Mouse (Mus musculus) ES-E14 (cell line): Measurements from ENCODE around the gene Naga. TPM values are rescaled to one million over a fixed set of nuclear protein-coding genes. Genes with fewer than 3 reads are reported as not detected.

Source experiments
- DNase-seq: peaks from one replicate; pipeline ENCODE4 v3.0.0-alpha.2; 2013; ENCODE audit warnings: low read depth, low spot score
- H3K27ac ChIP-seq: 2 replicates; pipeline ENCODE4 v1.5.1; 2012; ENCODE audit warnings: low read depth, mild to moderate bottlenecking, low read length, moderate library complexity, mixed read lengths; ENCODE audit not compliant: poor library complexity, insufficient read depth, severe bottlenecking
- H3K36me3 ChIP-seq: 2 replicates; pipeline ENCODE4 v1.6.1; 2012; ENCODE audit warnings: mild to moderate bottlenecking, low read length, moderate library complexity, mixed read lengths; ENCODE audit not compliant: control insufficient read depth, poor library complexity, insufficient read depth, severe bottlenecking
- H3K4me1 ChIP-seq, 2 experiments: fragments of 150-350 bp in 1 of 2; sonication (generic) in 1 of 2; 2 replicates each; pipeline ENCODE4 v1.6.1; 2012; ENCODE audit warnings: low read length in 2 of 2, mild to moderate bottlenecking in 1 of 2, mixed read lengths in 1 of 2; ENCODE audit not compliant: control insufficient read depth in 2 of 2, insufficient read depth in 2 of 2, poor library complexity in 1 of 2
- H3K4me3 ChIP-seq, 2 experiments: fragments of 150-350 bp in 1 of 2; sonication (generic) in 1 of 2; 2 replicates each; pipeline ENCODE4 v1.5.1; 2012; ENCODE audit warnings: low read length in 2 of 2, low read depth in 1 of 2, mild to moderate bottlenecking in 1 of 2, mixed read lengths in 1 of 2; ENCODE audit not compliant: insufficient read depth in 1 of 2, poor library complexity in 1 of 2, severe bottlenecking in 1 of 2
- H3K9ac ChIP-seq: 2 replicates; pipeline ENCODE4 v1.6.1; 2012; ENCODE audit warnings: low read depth, mild to moderate bottlenecking, low read length, mixed read lengths; ENCODE audit not compliant: poor library complexity, insufficient read depth, severe bottlenecking
- H3K9me3 ChIP-seq: fragments of 150-350 bp; sonication (generic); 2 replicates; pipeline ENCODE4 v1.6.1; 2012; ENCODE audit warnings: low read depth, mild to moderate bottlenecking, low read length; ENCODE audit not compliant: control insufficient read depth, insufficient read depth
- CHD2 ChIP-seq: IDR thresholded peaks from 2 replicates; pipeline ENCODE4 v1.6.1; 2014; ENCODE audit warnings: mild to moderate bottlenecking, low read depth, low read length, inconsistent platforms
- HCFC1 ChIP-seq: IDR thresholded peaks from 2 replicates; pipeline ENCODE4 v1.6.1; 2012; ENCODE audit warnings: low read length, inconsistent platforms, borderline replicate concordance; ENCODE audit not compliant: insufficient read depth
- MAFK ChIP-seq: IDR thresholded peaks from 2 replicates; pipeline ENCODE4 v1.6.1; 2014; ENCODE audit warnings: mild to moderate bottlenecking, low read depth, low read length, inconsistent platforms; ENCODE audit not compliant: insufficient read depth
- ZC3H11A ChIP-seq: IDR thresholded peaks from 2 replicates; pipeline ENCODE4 v1.6.1; 2012; ENCODE audit warnings: low read depth, mild to moderate bottlenecking, inconsistent platforms, low read length, borderline replicate concordance
- ZNF384 ChIP-seq: IDR thresholded peaks from 2 replicates; pipeline ENCODE4 v1.6.1; 2012; ENCODE audit warnings: low read depth, low read length, inconsistent platforms
- in situ Hi-C, 2 experiments: fragments of 600-800 bp; cut with MboI; formaldehyde crosslinking; loops; one replicate each; pipeline ENCODE4 v1.15.1; 2025; ENCODE audit warnings: low sequenced_read_pairs in 2 of 2, inconsistent platforms in 1 of 2; ENCODE audit not compliant: unreplicated experiment in 2 of 2
- total RNA-seq: library from RNA; depleted of rRNA; stranded (reverse); fragments of 300-350 nt; gene quantifications from 2 replicates; pipeline ENCODE4 v1.2.3, GENCODE M21; 2012

The Naga gene
- total RNA-seq, 1 experiment = 17.6 TPM

DNA sequence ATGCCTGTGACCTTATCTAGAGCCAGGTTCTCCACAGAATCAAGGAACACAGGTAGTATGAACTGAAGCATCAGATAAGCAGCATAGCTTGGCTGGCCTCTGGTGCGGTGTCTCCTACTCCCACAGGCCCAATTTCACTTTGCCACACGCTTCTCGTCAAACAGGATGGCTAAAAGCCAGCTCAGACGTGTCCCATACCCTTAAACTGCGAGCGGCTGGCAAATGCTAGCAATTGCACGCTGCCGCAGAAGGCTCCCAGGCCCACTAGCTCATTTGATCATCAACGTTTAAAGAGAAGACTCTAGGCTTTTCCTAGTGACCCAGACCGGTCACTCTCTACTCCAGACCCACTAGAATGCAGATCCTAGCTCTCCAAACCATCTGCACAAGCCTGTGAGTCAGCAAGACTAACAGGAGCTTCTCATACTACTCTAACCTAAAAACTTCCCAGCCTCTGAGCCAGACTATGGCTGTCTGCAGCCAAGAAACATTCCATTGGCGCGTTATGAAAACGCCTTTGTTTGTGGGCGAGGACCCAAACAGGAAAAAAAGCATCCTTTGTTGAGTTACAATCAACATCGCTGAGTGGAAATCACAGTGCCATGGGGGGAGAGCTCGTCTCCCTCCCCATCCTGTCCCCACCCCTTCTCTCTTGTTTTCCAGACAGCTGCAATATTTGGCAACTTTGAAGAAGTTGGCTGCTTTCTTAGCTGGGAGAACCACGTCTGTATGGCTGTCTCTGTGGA is 37.8 kb upstream of the Naga start:
- H3K4me3 ChIP-seq = no peak overlapping the region
- no peaks in the 10 kb centered on the region for H3K36me3 ChIP-seq
- peaks cover 0 to 2% of the 10 kb centered on the region in 2 experiments; a peak in 1 of 4 replicates for H3K4me1 ChIP-seq
- no peak overlapping the region for H3K9ac ChIP-seq
- DNase-seq = no peak
- TF ChIP-seq ZC3H11A (no peak), HCFC1 (no peak), CHD2 (no peak)
- H3K27ac ChIP-seq = no peak overlapping the region
- in situ Hi-C loops = no loop called here
- no peaks in the 10 kb centered on the region for H3K9me3 ChIP-seq

- no peak overlapping the region for H3K9ac ChIP-seq
- H3K36me3 ChIP-seq = no peaks in the 10 kb centered on the region
- H3K4me3 ChIP-seq = no peak overlapping the region
- no peak overlapping the region for H3K27ac ChIP-seq
- in situ Hi-C loops = no loop called here
- H3K9me3 ChIP-seq = no peaks in the 10 kb centered on the region
- peaks cover 0 to 2% of the 10 kb centered on the region in 2 experiments; a peak in 1 of 4 replicates for H3K4me1 ChIP-seq
- DNase-seq = no peak
- TF ChIP-seq ZNF384 (no peak), HCFC1 (no peak), ZC3H11A (no peak)
Observed at GRCm38 (mm10) chr15:82375855-82376254, 37.1 kb upstream of the Naga start.

DNA sequence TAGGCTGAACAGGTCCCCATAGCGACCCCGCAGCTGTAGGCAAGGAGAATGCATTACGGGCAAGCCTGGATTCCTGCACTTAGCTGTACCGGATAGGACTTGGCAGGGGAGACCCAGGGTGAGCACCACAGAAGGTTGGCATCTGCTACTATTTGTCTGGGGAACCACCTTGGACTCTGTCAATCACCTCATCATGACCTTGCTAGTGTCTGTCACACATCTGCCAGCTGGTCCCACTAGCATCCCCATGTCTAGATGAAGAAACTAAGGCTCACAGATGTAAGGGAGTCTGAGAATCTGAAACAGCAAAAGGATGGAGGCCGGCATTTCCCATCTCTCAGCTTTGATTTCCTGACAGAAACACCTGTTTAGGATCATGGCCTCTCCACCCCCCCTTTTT is 35.7 kb upstream of the Naga start:
- H3K36me3 ChIP-seq = no peaks in the 10 kb centered on the region
- H3K9me3 ChIP-seq = no peaks in the 10 kb centered on the region
- H3K4me3 ChIP-seq = no peak overlapping the region
- DNase-seq = no peak
- in situ Hi-C loops = no loop called here
- TF ChIP-seq MAFK (no peak), ZC3H11A (no peak)
- H3K27ac ChIP-seq = no peak overlapping the region
- H3K9ac ChIP-seq = no peak overlapping the region
- H3K4me1 ChIP-seq = no peaks in the 10 kb centered on the region

DNA sequence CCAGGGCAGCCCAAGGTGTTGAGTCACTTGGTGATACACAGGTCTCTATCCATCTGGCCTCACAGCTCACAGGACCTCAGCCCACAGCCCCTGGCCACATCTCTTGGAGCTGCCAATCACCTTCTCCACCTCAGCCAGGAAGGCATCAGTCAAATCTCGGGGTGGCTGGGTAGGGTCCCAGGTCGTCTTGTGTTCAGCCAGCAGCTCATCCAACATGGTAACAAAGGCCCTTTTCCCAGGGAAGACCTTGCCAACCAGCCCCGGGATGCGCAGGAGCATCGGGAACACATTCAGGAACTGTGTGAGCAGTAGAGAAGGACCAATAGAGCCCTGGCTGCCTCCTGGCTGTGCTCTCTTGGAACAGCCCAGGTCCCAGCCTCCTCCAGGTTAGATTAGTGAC is 34.3 kb upstream of the Naga start:
- no peak for DNase-seq
- TF ChIP-seq CHD2 (no peak), ZNF384 (no peak), MAFK (no peak), ZC3H11A (no peak), HCFC1 (no peak)
- Histone ChIP-seq H3K27ac (no peak overlapping the region), H3K4me1 (no peaks in the 10 kb centered on the region), H3K9ac (no peak overlapping the region), H3K36me3 (no peaks in the 10 kb centered on the region), H3K9me3 (no peaks in the 10 kb centered on the region), H3K4me3 (no peak overlapping the region)
- in situ Hi-C loops = no loop called here

GRCm38 (mm10) chr15:82372446-82372845 is 33.7 kb upstream of the Naga start:
- in situ Hi-C loops = no loop called here

More at GRCm38 (mm10) chr15:82372446-82372845, 33.7 kb upstream of the Naga start:
- no peak for DNase-seq
- H3K4me3 ChIP-seq = no peak overlapping the region
- no peaks in the 10 kb centered on the region for H3K4me1 ChIP-seq
- H3K27ac ChIP-seq = no peak overlapping the region
- H3K9ac ChIP-seq = no peak overlapping the region
- H3K9me3 ChIP-seq = no peaks in the 10 kb centered on the region
- TF ChIP-seq MAFK (no peak), ZC3H11A (no peak), HCFC1 (no peak), ZNF384 (no peak), CHD2 (no peak)
- no peaks in the 10 kb centered on the region for H3K36me3 ChIP-seq
